Mouse (Mus musculus): ENCODE data around the gene Gemin7.

- TF ChIP-seq MAX (IDR thresholded peaks at IDR 0.05) (no peak), CTCF (IDR thresholded peaks at IDR 0.05; ENCODE audit: control insufficient read depth, insufficient read depth, insufficient read length) (no peak)
Measured at GRCm38 (mm10) chr7:19600562-19600961, 23.2 kb upstream of the Gemin7 start.

Measured in C2C12 (cell line).